Mouse (Mus musculus): ENCODE data around the gene Coa5.

The Coa5 gene

DNA sequence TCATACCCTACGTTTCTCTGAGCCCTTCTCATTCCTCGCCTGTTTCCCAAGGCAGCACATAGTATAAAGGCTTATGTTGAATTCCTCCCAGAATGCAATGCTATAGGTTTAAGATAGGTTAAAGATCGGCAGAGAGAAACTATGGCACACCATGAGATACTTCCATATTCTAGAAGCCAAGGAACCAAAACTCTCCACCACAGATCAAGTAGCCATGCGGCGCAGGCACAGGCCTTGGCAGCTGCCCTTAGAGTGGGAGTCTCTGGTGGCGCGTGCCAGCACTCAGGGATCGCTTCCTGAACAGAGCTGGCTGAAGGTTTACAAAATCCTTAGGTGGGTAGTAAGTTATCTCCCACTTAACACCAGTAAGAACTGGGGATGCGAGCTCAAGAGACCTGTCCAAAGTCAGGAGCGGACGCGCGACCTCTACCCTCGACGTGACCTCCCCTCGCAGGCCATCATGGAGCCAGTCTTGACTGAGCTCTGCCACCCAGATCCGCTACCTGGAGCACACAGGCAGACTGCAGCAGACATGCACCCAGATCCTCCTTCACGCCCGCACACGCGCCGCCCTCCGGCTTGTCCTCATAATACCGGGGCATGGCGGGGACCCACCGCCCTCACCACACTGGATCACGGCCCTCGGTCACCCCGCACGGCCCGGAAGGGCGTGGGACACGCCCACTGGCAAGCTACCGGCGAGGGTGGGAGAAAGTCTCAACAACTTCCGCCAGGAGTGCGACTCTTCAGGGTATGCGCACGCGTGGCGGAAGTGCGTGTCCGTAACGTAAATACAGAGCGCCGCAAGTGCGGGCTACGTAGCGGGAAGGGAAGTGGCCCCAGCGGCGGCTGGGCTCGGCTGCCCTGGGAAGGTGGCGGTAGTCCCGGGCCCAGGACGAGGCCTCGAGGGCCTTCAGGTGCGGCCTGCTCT is at the start of gene Coa5, which contains the start of gene Unc50:
Coa5 (minus strand) TSS at position 738 of the 931 bp plus-strand sequence.
Unc50 (plus strand) TSS at position 774 of the 931 bp plus-strand sequence.
- peak; percentile 91 to 92 for DNase-seq

DNA sequence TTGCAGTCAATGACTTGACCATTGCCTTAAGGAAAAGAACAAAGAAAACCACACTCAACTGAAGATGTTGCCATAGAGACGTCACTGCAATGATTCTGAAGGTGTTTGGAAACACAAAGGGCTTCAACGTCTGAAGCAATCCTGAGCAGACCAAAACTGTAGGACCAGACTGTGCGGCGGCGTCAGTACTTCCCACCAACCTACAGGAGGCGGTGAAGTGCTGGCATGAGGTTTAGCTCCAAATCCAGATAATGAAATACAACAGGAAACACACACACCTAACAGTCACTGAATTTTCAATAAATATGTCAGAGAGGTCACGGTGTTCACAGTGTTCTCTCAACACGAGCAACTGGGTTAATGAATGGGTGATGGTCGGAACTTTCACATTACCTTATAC is 49.2 kb upstream of the Coa5 start:
- DNase-seq: peak; percentile 61 to 65

DNA sequence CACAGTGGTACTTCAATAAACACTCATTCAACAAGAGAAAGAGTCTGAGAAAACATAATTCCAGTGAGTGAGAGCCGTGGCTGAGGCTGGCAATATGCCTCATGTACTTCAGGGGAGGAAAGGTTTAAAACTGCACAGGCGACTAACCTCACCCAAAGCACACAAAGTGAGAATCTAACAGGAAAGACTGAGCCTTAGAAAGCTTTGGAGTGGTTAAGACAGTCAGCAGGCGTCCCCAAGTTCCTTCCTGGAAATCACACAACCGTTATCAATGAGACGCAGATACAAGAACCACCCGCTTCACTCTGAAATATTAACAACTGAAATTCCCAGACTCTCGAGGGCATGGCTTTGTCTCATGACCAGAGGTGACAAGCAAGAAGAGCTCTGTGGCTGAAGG is 48.5 kb upstream of the Coa5 start:
- peak in 1 of 2 experiments; percentile 7 for DNase-seq

DNA sequence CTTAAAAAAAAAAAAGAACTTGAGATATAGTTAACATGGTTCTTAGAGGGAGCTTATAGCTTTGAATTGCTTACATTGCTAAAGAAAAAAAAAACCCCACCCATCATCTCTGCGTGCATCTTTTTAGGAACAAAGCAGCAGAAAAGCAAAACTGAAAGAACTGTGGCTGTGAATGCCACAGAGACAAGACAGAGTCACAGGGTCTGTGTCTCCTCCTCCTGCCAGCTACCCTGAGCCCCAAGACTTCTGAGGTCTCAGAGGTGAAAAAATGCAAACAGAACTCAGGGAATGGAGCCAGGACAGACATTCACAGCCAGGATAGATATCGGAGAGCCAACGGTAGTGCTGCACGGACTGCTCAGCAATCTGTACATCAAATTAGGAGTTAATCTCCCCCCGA is 48.0 kb upstream of the Coa5 start:
- DNase-seq: peak; percentile 39 to 51

DNA sequence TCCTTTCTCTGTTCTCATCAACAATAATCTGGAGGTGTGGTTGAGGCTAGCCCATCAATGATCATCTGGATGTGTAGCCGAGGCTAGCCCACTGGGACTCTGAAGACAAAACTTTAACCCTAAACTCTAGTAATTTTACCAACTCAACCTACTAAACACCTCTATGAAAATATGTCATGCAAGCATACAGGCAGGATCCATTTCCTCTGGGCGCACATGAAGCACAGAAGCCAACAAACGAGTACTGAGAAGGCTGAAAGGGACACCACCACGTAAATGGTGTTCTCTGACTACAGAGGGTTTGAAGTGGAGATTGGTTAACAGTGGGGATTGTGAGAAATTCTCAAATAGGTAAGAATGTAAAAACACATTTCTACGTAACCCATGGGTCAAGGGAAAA is 47.3 kb upstream of the Coa5 start:
- DNase-seq: no peak

DNA sequence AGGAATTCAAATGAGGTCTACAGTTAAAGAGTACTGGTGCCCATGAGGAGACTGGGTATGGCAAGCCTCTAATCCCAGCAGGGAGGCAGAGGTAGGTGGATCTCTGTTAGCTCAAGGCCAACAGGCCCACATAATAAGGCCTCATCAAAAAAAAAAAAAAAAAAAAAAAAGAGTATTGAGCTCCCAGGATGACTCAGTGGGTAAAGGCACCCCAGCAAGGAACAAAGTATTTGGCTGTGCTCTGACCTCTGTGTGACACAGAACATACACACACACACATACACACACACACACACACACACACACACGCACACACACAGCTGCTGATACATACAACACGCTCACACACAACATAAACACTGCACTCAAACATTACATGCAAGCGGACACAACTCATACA is 45.4 kb upstream of the Coa5 start:
- no peak for DNase-seq

DNA sequence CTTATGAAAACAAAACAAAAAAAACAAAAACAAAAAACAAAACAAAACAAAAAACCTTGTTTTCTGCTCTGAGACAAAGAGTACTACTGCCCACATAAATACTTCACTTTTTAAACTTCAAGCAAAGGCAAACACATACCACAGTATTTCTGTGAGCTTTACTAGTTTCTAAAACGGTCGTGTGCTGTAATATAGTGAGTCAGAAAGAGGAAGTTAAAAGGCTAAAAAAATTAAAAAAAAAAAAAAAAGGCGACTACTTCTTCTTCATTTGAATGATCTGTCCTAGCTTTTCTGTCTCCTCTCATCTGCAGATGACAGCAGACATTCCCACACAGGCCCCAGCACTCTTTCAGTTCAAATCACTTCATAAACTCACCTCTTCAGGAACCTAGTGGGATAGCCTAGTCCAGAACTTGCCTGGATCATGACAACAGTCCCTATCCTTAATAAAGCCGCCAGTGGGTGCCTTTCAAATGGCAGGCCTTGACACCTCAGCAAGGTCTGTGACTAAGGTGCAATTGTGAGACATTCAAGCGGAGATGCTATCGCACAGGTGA is 44.8 kb upstream of the Coa5 start:
- DNase-seq: peak; percentile 53 to 62

DNA sequence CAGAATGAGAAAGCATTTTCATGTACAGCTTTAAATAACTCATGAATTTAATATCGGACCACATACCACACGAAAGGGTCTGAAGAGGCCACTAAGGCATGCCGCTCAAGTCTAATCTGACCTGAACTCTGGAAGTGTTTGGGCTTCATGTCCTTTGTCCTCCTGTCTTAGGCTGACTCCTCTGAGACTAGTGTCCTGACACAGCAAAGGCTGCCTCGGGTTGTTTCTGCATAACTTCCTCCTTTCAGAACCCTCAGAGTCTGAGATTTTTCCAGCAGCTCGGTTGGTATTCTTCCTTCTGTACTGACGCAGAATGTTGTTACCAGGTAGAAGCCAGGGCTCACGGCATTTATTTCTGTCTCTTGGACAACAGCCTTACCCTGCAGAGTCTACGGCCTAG is 44.1 kb upstream of the Coa5 start:
- peak; percentile 67 to 68 for DNase-seq

DNA sequence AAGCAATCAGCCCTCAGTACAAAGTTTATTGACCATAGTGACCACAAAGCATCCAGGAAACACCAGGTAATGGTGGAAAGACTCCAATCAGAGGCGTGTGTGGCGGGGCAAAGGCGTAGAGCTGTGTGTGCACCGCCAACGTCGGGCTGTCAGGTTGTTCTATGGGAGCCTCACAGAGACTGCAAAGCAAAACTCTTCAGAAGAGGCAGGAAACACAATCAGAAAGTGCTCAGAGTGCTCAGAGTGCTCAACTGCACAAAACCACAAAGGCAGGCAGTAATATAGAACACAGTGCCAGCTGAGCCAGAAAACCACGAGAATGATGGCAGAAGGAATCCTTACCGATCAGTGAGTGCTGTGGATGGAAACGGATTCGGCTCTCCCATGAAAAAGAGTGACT is 43.3 kb upstream of the Coa5 start:
- DNase-seq: peak in 1 of 2 experiments; percentile 10

DNA sequence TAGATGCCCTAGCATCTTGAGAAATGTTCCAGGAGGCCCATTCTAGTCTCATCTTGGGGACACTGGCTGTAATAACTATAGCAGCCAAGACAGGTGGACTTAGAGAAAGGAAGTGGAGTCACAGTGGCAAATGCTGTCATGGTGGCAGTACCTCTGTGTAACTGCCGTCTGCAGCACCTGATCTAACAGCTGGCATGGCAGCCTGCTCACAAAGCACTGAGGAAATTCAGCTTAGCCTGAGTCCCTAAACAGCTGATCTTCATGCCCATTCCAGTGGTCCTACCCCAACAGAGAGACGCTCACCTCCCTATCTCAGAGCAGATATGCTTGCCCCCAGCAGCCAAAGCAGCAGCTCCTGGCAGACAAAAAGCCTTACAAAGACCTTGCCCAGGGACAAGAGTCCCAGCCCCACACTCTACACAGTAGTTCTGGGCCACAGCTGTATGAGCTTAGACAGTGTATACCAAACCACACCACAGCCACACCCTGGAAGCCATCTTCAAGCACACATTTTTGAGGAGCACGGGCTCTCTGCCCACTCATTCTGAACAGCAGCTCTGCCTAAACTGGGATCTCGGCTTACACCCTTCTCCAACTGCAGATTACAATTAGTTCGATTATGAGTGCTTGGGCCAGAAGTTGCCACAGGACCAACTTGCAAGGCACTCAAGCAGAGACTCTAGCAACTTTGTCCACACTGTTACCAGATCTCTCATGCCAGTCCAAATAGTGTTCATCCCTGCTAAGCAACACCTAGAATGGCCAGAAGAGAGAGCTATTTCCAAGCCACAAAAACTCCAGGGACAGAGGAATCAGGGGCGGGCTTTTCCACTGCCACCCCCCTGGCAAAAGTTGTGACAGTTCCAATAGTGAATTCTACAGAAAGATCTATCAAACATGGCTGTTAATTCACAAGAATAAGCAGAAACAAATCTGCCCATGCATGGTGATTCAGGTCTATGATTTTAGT is 41.6 kb upstream of the Coa5 start:
- DNase-seq: peak in 1 of 2 experiments; percentile 11

DNA sequence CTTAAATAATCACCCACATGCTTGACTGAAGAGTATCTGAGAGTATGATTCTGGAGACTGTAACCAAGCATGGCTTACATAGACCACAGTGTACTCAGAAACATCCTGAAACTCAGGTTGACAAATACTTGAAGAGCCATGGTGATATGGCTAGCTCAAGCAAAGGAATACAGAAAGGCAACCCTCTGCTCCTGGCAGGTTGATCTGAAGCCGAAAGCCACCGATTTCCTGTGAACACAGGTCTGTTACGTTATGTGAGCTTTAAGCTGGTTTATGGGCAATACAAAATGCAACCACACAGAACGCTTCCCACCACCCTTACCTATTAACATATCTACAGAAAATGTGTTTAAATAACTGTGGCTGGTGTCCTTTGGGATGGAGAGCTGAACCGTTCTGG is 39.1 kb upstream of the Coa5 start:
- DNase-seq: no peak

DNA sequence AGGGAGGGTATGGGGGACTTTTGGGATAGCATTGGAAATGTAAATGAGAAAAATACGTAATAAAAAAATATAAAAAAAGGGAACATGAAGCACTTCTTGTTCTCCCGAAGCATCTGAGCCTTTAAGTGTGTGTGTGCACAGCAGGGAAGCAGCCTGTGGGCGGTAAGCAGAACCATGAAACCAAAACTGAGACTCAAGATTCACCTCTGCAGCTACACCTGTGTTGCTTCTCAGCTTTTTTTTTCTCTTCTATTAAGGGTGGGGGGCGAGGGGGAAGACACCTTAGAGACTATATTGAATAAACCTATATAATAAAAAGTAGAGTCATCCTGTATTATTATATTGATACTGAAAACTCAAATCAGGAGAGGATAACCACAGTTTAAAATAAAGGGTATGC is 37.9 kb upstream of the Coa5 start:
- DNase-seq: peak in 1 of 2 experiments; percentile 27

DNA sequence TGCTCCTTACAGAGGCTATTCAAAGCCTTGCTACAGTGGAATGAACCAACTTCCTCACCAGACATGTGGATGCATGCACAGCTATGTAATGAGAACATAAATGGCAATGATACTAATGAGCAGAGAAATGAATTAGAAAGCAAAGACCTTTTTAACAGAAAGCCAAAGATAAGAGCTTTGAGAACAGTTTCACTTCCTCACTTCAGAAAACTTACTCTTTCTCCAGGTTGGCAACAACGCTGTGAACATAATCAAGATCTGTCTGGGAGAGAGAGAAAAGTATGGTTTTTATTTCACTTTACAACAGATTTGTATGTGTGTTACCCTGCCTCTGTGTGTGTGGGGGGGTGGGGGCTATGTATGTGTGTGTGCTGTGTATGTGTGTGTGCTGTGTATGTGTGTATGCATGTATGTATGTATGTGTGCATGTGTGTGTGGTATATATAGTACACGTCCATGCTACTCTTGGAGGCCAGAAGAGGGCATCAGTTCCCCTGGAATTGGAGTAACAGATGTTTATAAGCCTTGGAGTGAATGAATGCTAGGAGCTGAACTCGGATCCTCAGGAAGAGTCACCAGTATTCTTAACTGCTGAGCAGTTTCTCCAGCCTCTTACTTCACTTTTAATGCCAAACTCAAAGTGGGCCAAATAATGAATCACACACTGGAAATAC is 36.6 kb upstream of the Coa5 start:
- DNase-seq: peak in 1 of 2 experiments; percentile 36

DNA sequence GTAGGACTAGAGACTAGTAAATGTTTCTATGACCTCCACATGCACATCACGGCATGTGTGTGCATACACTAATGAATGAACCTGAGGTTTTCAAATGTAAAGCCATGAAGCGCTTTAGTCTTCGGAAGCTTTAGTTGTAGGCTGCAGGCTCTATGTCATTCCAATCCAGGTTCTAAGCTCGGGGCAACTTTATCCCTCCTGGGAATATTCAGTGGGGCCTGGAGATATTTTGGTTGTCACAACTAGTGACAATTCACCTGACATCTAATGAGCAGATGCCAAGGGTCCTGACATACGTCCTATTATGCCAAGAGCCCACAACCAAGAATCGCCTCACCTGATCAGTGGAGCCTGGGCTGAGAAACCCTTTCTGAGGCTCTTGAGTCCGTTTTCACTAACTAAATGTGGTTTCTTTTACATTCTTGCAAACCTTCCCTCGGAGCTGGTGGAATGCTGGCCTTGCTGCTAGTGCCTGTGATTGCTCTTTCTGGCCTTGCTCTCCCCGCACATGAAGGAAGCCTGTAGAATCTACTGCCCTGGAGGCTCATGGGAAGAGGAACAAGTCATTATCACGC is 35.1 kb upstream of the Coa5 start:
- DNase-seq: no peak

DNA sequence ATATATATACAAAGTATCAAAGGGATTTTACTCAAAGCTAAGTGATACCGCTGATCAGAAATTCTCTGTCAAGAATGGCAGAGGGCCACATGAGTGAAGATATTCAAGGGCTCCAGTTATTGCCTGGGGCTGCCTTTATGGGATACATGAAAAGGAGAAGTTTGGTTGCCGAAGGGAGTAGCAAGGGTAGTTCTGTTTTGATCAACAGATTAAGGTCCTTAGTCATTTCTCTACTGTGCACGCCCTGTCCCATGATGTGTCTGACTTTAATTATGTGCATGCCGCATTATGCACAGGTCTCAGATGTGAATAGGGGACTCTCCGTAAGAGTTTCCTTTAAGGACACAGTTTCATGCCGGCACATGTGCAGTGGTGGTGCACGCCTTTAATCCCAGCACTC is 27.6 kb upstream of the Coa5 start:
- no peak for DNase-seq

DNA sequence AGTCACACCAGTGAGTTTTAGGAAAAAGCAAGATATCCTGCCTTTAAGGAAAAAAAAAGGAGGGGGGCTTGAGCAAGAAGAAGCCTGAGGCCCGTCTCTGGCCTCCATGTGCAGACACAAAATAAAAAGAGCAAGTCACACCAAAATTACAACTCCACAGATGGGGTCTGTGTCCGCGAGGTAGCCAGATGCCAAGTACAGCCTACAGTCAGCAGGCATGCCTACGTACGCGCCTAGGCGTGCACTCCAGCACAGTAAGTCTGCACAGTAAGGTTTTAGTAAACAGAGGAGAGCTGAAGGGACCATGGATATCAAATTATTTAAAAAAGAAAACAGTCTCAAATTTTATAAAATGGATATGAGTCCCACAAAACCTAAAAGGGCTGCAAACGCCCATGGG is 21.4 kb upstream of the Coa5 start:
- no peak for DNase-seq

DNA sequence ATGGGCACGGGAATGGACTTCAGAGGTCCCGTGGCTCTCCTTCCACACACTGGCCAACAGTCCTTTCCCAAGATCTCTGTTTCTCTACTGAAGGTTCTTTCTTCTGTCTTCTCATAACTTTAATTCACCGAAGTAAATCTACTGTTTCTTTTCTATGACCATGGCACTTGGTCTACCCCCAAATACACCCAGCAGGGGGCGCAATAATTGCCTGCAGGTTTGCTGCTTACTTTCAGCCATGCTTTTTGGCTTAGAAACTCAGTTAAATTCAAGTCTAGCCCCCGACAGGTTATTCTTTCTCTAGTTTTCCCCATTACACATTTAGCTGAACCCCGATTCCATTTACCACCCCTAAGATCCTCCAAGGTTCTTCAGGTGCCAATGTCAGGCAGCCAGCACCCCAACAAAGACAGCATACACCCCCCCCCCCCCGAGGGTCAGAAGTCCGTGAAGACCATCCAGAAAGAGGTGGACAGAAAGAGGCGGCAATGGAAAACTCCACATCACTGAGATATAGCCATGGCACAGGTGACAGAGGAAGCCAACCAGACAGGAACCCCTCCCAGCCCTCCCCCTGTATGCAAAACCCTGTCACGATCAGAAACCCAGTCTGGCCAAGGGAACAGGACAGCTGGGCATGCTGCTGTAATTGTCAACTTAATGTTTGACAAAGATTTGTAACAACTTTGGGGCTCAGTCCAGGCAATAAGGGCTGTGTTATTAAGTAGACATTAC is 18.6 kb upstream of the Coa5 start:
- DNase-seq: peak; percentile 91 to 92

DNA sequence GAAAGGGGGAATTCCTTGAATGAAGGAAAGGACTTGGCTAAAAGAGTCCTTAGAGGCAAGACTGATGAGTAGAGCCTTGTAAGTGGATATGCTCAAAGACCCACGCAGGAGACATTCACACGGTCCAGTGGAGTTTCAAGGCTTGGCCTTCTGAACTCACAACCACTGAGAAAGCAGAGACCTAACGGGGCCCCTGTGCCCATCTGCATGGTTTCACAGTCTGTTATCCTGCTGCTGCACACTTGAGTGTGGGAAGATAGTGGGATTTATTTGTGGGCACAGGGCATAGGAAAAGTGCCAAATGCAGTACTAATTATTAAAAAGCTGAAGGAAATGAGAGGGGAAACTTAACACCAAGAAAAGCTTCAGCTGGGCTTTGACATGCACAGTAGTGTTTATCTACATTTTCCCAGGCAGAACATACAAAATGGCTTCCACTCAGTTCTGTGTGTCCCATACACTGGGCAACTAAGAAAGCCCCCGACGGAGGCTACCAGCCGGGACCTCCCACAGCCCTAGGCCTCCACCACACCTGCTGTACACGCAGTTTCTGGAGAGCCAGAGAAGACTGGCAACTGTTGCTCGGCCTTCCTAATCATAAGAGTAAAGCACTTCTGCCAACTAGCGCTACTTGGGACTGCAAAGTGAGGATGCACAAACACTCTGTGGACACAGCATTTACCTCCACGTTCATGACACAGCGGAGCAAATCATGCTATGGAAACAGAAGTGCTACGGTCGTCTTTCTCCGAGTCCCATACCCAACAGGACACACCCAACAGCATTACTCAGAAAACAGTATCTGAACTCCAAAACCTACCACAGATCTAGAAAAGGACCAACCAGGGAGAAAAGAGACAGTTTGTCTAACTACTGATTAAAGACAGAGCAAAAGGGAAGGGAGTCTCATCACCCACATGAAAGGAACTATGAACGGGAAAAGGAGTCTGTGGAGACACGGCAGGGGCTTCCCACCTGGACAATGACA is 13.2 kb upstream of the Coa5 start:
- DNase-seq: no peak

DNA sequence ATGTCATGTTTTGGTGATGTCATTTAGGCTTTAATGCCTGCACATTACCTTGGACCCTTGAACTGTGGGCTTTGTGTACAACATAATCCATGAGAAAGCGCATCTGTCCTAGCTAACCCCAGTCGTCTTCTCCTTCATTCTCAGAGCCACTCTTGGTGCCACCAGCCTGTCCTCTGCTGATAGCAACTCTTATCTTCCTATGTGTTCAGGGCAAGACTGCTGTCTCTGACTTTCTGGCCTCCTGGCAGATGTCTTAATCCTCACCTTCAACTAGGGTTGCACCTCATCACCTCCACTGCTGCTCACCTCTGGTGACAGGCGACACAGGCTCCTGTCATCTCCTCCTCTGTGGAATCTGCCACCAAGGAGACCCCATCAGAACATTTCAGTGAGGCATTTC is 6.5 kb upstream of the Coa5 start:
- no peak for DNase-seq

DNA sequence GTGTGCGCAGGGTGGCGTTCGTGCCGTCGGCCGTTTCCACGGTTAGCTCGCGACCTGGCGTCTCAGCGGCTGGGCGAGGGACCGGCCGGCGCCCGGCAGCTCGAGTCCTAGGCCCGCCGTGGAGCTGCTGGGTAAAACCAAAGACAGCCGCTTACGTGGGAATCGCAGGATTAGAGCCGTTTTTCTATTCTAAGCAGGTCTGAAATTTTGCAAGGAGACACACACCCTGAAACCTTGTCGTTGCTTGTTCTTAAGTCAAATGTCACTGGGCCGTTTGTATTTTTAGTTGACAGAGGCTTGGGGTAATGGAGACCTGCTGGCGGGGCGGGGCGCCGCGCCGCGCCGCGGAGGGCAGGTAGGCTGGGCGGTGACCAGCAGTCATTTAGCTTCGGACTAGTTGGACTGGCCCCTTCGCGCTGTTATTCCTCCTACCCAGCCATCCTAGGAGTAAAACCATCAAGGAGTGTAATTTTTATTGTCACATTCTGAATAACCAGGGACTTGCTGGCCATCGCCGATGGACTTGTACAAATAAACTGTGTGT is 466 bp upstream of the Coa5 start:
- DNase-seq: no peak

Data from B cell, adult 2 months (primary cell).